Mouse (Mus musculus) liver, adult 2 months (tissue): ENCODE data around the gene Gm20219. TPM values are rescaled to one million over a fixed set of nuclear protein-coding genes. Genes with fewer than 3 reads are reported as not detected.

Experiments used
- DNase-seq: peaks from one replicate; pipeline ENCODE4 v3.0.0-alpha.2; 2011; ENCODE audit warnings: low read depth, low spot score; ENCODE audit errors: extremely low read depth
- H3K27ac ChIP-seq: fragments of 200-500 bp; replicated peaks from 2 replicates; pipeline ENCODE4 v1.5.1; 2012; ENCODE audit warnings: low read depth, mild to moderate bottlenecking, control low read depth, inconsistent platforms, low read length; ENCODE audit not compliant: insufficient read depth
- H3K27me3 ChIP-seq: fragments of 200-500 bp; 2 replicates; pipeline ENCODE4 v1.6.1; 2012; ENCODE audit warnings: mild to moderate bottlenecking, moderate library complexity, low read length, inconsistent platforms; ENCODE audit not compliant: control insufficient read depth, insufficient read depth
- H3K36me3 ChIP-seq: fragments of 200-500 bp; 2 replicates; pipeline ENCODE4 v1.6.1; 2012; ENCODE audit warnings: low read length, inconsistent platforms; ENCODE audit not compliant: control insufficient read depth, insufficient read depth
- H3K4me1 ChIP-seq: fragments of 200-500 bp; 2 replicates; pipeline ENCODE4 v1.6.1; 2011; ENCODE audit warnings: low read length; ENCODE audit not compliant: control insufficient read depth, insufficient read depth
- H3K4me3 ChIP-seq: fragments of 200-500 bp; 2 replicates; pipeline ENCODE4 v1.5.1; 2011; ENCODE audit warnings: low read depth, mild to moderate bottlenecking, control low read depth, low read length, moderate library complexity; ENCODE audit not compliant: insufficient read depth
- H3K79me2 ChIP-seq: fragments of 200-500 bp; 2 replicates; pipeline ENCODE4 v1.6.1; 2012; ENCODE audit warnings: inconsistent platforms, mild to moderate bottlenecking, low read length, moderate library complexity; ENCODE audit not compliant: control insufficient read depth, insufficient read depth
- H3K9ac ChIP-seq: fragments of 200-500 bp; 2 replicates; pipeline ENCODE4 v1.6.1; 2012; ENCODE audit warnings: low read depth, mild to moderate bottlenecking, control low read depth, inconsistent platforms, low read length
- CTCF ChIP-seq: fragments of 200-500 bp; IDR thresholded peaks from 2 replicates; pipeline ENCODE4 v1.5.1; 2011; ENCODE audit warnings: low read depth, low read length, control low read depth
- POLR2A ChIP-seq: fragments of 200-500 bp; IDR thresholded peaks from 2 replicates; pipeline ENCODE4 v1.6.1; 2011; ENCODE audit warnings: low read length, control low read depth; ENCODE audit not compliant: insufficient read depth; ENCODE audit errors: extremely low read depth
- WGBS: fragments of 180-500 bp; shearing (Covaris S2); methylation state at CpG from one replicate; pipeline ENCODE4 v1.1.7; 2018; 5-methylcytosine and 5-hydroxymethylcytosine counted together
- polyA plus RNA-seq: library from polyadenylated mRNA; depleted of rRNA; stranded (reverse); fragments of >200 nt; gene quantifications from 2 replicates; pipeline ENCODE4 v1.2.3, GENCODE M21; 2012
- total RNA-seq: library from RNA; depleted of rRNA; stranded (reverse); fragments of >200 nt; gene quantifications from 2 replicates; pipeline ENCODE4 v1.2.3, GENCODE M21; 2014

Gm20219 gene
- total and polyA plus RNA-seq, 2 experiments = 0.31 TPM; not detected in 1

- WGBS = 79% methylated on average over 12 of the region's 12 CpGs
- TF ChIP-seq POLR2A (no peak), CTCF (no peak)
- Histone ChIP-seq H3K4me1 (no peaks in the 10 kb centered on the region), H3K79me2 (no peaks in the 10 kb centered on the region), H3K9ac (no peak overlapping the region), H3K36me3 (no peaks in the 10 kb centered on the region), H3K4me3 (no peak overlapping the region), H3K27me3 (no peaks in the 10 kb centered on the region), H3K27ac (no peak overlapping the region)
- no peak for DNase-seq
Measured at GRCm38 (mm10) chr17:56550784-56551475, 3.3 kb downstream of the Gm20219 start.

- Histone ChIP-seq H3K27me3 (no peaks in the 10 kb centered on the region), H3K4me1 (no peaks in the 10 kb centered on the region), H3K36me3 (no peaks in the 10 kb centered on the region), H3K4me3 (no peak overlapping the region), H3K27ac (no peak overlapping the region), H3K9ac (no peak overlapping the region), H3K79me2 (no peaks in the 10 kb centered on the region)
- no peak for TF ChIP-seq CTCF
- TF ChIP-seq POLR2A = no peak
- no peak for DNase-seq
- WGBS = 81% methylated on average over 4 of the region's 4 CpGs
Measured at GRCm38 (mm10) chr17:56548605-56549105, 5.5 kb downstream of the Gm20219 start.

GRCm38 (mm10) chr17:56547846-56548604 lies 6.2 kb downstream of the Gm20219 start:
- H3K4me1 ChIP-seq = no peaks in the 10 kb centered on the region
- 72% methylated on average over 9 of the region's 9 CpGs for WGBS
- TF ChIP-seq CTCF (no peak), POLR2A (no peak)
- no peaks in the 10 kb centered on the region for H3K27me3 ChIP-seq
- no peak for DNase-seq
- H3K4me3 ChIP-seq = no peak overlapping the region
- no peaks in the 10 kb centered on the region for H3K79me2 ChIP-seq
- H3K36me3 ChIP-seq = no peaks in the 10 kb centered on the region
- no peak overlapping the region for H3K27ac ChIP-seq
- H3K9ac ChIP-seq = no peak overlapping the region

GRCm38 (mm10) chr17:56547116-56547845 lies 6.9 kb downstream of the Gm20219 start:
- Histone ChIP-seq H3K36me3 (no peaks in the 10 kb centered on the region), H3K27me3 (no peaks in the 10 kb centered on the region), H3K79me2 (no peaks in the 10 kb centered on the region), H3K9ac (no peak overlapping the region), H3K4me3 (no peak overlapping the region), H3K27ac (no peak overlapping the region), H3K4me1 (no peaks in the 10 kb centered on the region)
- 81% methylated on average over 17 of the region's 17 CpGs for WGBS
- TF ChIP-seq CTCF (no peak), POLR2A (no peak)
- DNase-seq = no peak

GRCm38 (mm10) chr17:56546576-56546975 lies 7.6 kb downstream of the Gm20219 start:
- H3K4me1 ChIP-seq = no peaks in the 10 kb centered on the region
- TF ChIP-seq CTCF = no peak
- no peak for TF ChIP-seq POLR2A
- no peak overlapping the region for H3K27ac ChIP-seq
- no peaks in the 10 kb centered on the region for H3K27me3 ChIP-seq
- H3K36me3 ChIP-seq = no peaks in the 10 kb centered on the region
- 86% methylated on average over 5 of the region's 5 CpGs for WGBS
- DNase-seq = no peak
- H3K4me3 ChIP-seq = no peak overlapping the region
- no peaks in the 10 kb centered on the region for H3K79me2 ChIP-seq
- H3K9ac ChIP-seq = no peak overlapping the region
